Mouse (Mus musculus) embryonic facial prominence, embryonic 11.5 days (tissue): ENCODE measurements around the gene Chrna9. TPM values are rescaled to one million over a fixed set of nuclear protein-coding genes. Genes with fewer than 3 reads are reported as not detected.

Experiments used
- ATAC-seq: fragments of 200-750 bp; cut with Nextera tagmentation; replicated peaks from 2 replicates; pipeline ENCODE4 v1.8.0; 2017; ENCODE audit warnings: low read depth; ENCODE audit not compliant: insufficient number of reproducible peaks, low FRiP score, low TSS enrichment
- DNase-seq: peaks from one replicate; pipeline ENCODE4 v3.0.0-alpha.2; 2015; ENCODE audit warnings: low spot score
- H3K27ac ChIP-seq: fragments of 300-500 bp; sonication (generic); replicated peaks from 2 replicates; pipeline ENCODE4 v1.5.1; 2014; ENCODE audit warnings: mild to moderate bottlenecking, low read depth, low read length, control low read depth
- H3K27me3 ChIP-seq: fragments of 300-500 bp; sonication (generic); 2 replicates; pipeline ENCODE4 v1.6.1; 2014; ENCODE audit warnings: mild to moderate bottlenecking, low read length, moderate library complexity, mixed read lengths; ENCODE audit not compliant: control insufficient read depth, insufficient read depth
- H3K36me3 ChIP-seq: fragments of 300-500 bp; sonication (generic); replicated peaks from 2 replicates; pipeline ENCODE4 v1.6.1; 2014; ENCODE audit warnings: low read depth, mild to moderate bottlenecking, low read length, moderate library complexity, mixed read lengths; ENCODE audit not compliant: control insufficient read depth, insufficient read depth
- H3K4me1 ChIP-seq: fragments of 300-500 bp; sonication (generic); 2 replicates; pipeline ENCODE4 v1.6.1; 2014; ENCODE audit warnings: low read length, mixed read lengths; ENCODE audit not compliant: control insufficient read depth, insufficient read depth
- H3K4me2 ChIP-seq: fragments of 300-500 bp; sonication (generic); 2 replicates; pipeline ENCODE4 v1.6.1; 2014; ENCODE audit warnings: low read depth, mild to moderate bottlenecking, control low read depth, low read length, moderate library complexity
- H3K4me3 ChIP-seq: fragments of 300-500 bp; sonication (generic); 2 replicates; pipeline ENCODE4 v1.5.1; 2014; ENCODE audit warnings: low read depth, low read length, control low read depth
- H3K9ac ChIP-seq: fragments of 300-500 bp; sonication (generic); replicated peaks from 2 replicates; pipeline ENCODE4 v1.6.1; 2014; ENCODE audit warnings: mild to moderate bottlenecking, control low read depth, low read length
- H3K9me3 ChIP-seq: fragments of 300-500 bp; sonication (generic); replicated peaks from 2 replicates; pipeline ENCODE4 v1.6.1; 2016; ENCODE audit warnings: mild to moderate bottlenecking, low read length, inconsistent platforms, mixed read lengths; ENCODE audit not compliant: control insufficient read depth
- WGBS: fragments of 180-500 bp; shearing (Covaris S2); extraction: QIAGEN DNeasy Blood & Tissue Kit; methylation state at CpG from one replicate; pipeline ENCODE4 v1.1.7; 2014; 5-methylcytosine and 5-hydroxymethylcytosine counted together
- polyA plus RNA-seq: library from polyadenylated mRNA; unstranded; fragments of >200 nt; fragmentation: Nextera tagmentation; extraction: Ambion mirVana; gene quantifications from 2 replicates; pipeline ENCODE4 v1.2.1, GENCODE M21; 2014

Gene Chrna9
- polyA plus RNA-seq, 1 experiment from 2014 or later, result 0.65 TPM

DNA sequence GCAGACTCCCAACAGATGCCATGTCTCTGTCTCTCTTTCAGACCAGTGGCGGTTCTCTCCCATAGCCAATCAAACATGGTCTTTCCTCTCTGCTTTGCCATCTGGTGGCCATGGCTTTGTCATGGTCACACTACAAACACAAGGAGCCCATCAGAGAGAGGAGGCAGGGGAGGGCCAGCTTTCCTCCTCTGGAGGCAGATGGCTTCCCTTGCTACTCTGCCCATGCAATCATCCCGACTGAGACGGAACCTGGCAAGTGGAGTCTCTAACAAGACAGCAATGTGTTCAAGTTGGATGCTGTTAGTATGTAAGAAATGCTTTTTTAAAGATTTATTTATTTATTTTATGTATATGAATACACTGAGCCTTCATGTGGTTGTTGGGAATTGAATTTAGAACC is 14.8 kb upstream of the Chrna9 start:
- H3K27me3 ChIP-seq, result no peaks in the 10 kb centered on the region
- no peak overlapping the region for H3K27ac ChIP-seq
- H3K4me1 ChIP-seq, result 0 out of 2 replicates have a peak, but pooled peaks cover 3% of the 10 kb centered on the region
- no peak overlapping the region for H3K9ac ChIP-seq
- H3K36me3 ChIP-seq, result no peaks in the 10 kb centered on the region
- no peak overlapping the region for H3K4me3 ChIP-seq
- no peak overlapping the region for H3K4me2 ChIP-seq
- ATAC-seq (no peak), DNase-seq (no peak)
- WGBS, result 92% methylated on average over 3 of the region's 3 CpGs
- no peaks in the 10 kb centered on the region for H3K9me3 ChIP-seq

- H3K4me1 ChIP-seq, result 0 out of 2 replicates have a peak, but pooled peaks cover 3% of the 10 kb centered on the region
- WGBS, result 83% methylated on average over 12 of the region's 12 CpGs
- no peak for ATAC-seq
- H3K4me2 ChIP-seq, result no peak overlapping the region
- no peak for DNase-seq
- H3K27ac ChIP-seq, result no peak overlapping the region
- no peaks in the 10 kb centered on the region for H3K36me3 ChIP-seq
- H3K27me3 ChIP-seq, result no peaks in the 10 kb centered on the region
- no peak overlapping the region for H3K9ac ChIP-seq
- no peak overlapping the region for H3K4me3 ChIP-seq
- no peaks in the 10 kb centered on the region for H3K9me3 ChIP-seq
These were observed 13.9 kb upstream of the Chrna9 start for GRCm38 (mm10) chr5:65920701-65921426.

DNA sequence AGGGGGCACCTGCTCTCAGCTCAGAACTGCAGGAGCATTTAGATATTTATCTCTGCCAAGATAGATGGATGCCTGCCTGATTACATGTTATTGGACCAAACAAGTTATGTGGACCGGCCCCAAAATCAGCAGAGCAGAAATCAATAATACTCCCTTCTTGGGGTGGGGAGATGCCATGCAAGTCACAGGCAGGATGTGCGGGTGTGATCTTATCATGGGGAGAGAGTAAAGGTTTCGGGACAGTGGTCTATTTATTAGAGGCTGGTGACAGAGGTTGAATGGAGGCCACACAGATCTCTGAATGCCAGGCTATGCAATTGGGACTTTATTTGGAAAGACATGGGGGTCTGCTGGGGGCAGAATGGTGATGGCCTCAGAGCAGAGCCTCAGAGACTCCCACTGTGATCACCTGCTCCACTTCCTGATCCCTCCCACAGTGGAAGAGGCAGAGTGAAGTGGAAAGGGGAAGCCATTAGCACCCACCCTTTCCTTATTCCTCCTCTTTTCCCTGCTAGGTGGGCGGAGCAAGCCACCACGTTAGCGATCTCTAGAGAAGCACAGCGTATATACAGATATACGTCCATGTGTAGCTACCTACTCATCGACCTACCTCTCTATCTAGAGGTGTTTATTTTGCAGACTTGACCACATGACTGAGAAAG is 13.1 kb upstream of the Chrna9 start:
- DNase-seq, result no peak
- Histone ChIP-seq H3K4me1 (0 out of 2 replicates have a peak, but pooled peaks cover 3% of the 10 kb centered on the region), H3K27me3 (no peaks in the 10 kb centered on the region), H3K9ac (no peak overlapping the region), H3K4me2 (no peak overlapping the region), H3K36me3 (no peaks in the 10 kb centered on the region), H3K27ac (no peak overlapping the region), H3K9me3 (no peaks in the 10 kb centered on the region), H3K4me3 (no peak overlapping the region)
- no peak for ATAC-seq
- WGBS, result 80% methylated on average over 9 of the region's 9 CpGs

- Histone ChIP-seq H3K27ac (no peak overlapping the region), H3K9ac (no peak overlapping the region), H3K9me3 (no peaks in the 10 kb centered on the region), H3K4me3 (no peak overlapping the region), H3K4me1 (no peaks in the 10 kb centered on the region), H3K4me2 (no peak overlapping the region), H3K27me3 (no peaks in the 10 kb centered on the region), H3K36me3 (no peaks in the 10 kb centered on the region)
- no peak for DNase-seq
- WGBS, result 81% methylated on average over 6 of the region's 6 CpGs
- ATAC-seq, result no peak
These were observed 8.1 kb upstream of the Chrna9 start for GRCm38 (mm10) chr5:65926666-65927065.

DNA sequence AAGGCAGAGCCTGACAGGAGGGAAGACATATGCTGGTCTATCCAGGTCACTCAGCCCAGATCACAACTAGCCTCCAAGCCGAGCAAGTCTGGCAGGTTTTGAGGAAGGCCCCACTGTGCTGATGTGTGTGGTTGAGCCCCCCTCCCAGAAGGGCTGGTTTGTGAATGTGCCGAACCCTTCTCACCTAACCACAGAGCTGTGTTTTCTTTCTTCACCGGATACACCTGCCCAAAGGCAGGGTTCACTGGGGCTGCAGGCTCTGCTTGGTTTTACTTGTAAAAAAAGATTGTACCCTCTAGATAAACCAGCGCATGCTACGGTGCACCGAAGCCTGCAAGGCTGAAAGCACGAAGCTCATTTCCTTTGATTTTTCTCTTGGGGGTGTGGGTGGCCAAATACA is 5.6 kb upstream of the Chrna9 start:
- H3K4me2 ChIP-seq, result no peak overlapping the region
- no peak overlapping the region for H3K27ac ChIP-seq
- H3K36me3 ChIP-seq, result no peaks in the 10 kb centered on the region
- no peak overlapping the region for H3K4me3 ChIP-seq
- DNase-seq (no peak), ATAC-seq (no peak)
- H3K9me3 ChIP-seq, result no peaks in the 10 kb centered on the region
- no peak overlapping the region for H3K9ac ChIP-seq
- no peaks in the 10 kb centered on the region for H3K27me3 ChIP-seq
- WGBS, result 76% methylated on average over 7 of the region's 7 CpGs
- no peaks in the 10 kb centered on the region for H3K4me1 ChIP-seq

DNA sequence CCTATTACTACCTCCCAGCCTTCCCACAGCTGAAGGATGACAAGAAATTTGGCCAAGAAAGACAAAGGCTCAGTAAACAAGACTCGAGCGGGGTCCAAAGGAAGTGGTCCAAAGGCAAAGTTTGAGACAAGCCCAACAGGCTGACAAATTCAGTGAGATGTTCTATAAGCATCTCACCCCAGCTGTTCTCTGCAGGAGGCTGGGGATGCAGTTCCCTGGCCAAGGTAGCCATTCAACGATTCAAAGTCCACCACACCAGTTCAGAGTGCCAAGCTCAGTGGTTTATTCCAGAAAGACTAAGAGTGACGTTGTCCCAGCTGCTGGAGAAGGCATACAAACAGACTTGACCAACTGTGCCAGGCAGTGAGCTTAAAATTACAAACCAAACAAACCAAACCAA is 4.5 kb upstream of the Chrna9 start:
- no peak overlapping the region for H3K9ac ChIP-seq
- no peak overlapping the region for H3K4me3 ChIP-seq
- H3K27me3 ChIP-seq, result no peaks in the 10 kb centered on the region
- no peak overlapping the region for H3K4me2 ChIP-seq
- H3K4me1 ChIP-seq, result no peaks in the 10 kb centered on the region
- no peaks in the 10 kb centered on the region for H3K36me3 ChIP-seq
- no peak overlapping the region for H3K27ac ChIP-seq
- no peaks in the 10 kb centered on the region for H3K9me3 ChIP-seq
- WGBS, result 76% methylated on average over 4 of the region's 4 CpGs
- DNase-seq, result no peak
- ATAC-seq, result no peak

DNA sequence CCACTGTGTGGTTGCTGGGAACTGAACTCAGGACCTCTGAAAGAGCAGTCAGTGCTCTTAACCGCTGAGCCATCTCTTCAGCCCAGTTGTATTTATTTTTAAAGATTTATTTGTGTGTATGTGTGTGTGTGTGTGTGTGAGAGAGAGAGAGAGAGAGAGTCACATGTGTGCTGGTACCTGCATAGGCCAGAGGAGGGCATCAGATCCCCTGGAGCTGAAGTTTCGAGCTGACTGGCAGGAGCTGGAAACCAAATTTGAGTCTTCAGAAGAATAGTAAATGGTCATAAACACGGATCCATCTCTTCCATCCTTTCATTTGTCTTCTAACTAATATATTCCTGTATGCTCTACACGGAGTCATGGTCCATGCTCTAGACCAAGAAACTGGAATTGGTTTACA is 1.5 kb upstream of the Chrna9 start:
- Histone ChIP-seq H3K4me1 (no peaks in the 10 kb centered on the region), H3K9ac (no peak overlapping the region), H3K36me3 (no peaks in the 10 kb centered on the region), H3K27me3 (no peaks in the 10 kb centered on the region), H3K27ac (no peak overlapping the region), H3K9me3 (no peaks in the 10 kb centered on the region), H3K4me3 (no peak overlapping the region), H3K4me2 (no peak overlapping the region)
- WGBS, result 81% methylated on average over 4 of the region's 4 CpGs
- ATAC-seq, result no peak
- no peak for DNase-seq

DNA sequence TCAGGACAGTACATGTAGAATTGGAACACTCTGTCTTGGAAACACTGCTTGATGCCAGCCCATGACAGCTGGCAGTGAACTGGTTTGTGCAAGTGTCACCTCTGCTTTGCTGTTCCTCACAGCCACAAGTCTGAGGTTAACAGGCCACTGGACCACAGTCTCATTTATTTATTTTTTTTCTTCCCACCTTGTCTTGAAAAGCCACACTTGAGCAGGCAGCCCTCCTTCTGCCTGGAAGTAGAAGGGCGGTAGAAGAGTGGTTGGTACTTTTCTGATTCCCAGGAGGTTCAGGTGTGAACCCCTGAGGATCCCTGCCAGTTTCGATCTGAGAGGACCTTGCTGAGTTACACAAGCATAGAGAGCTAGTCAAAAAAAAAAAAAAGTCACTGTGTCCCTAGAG is 957 bp upstream of the Chrna9 start:
- Histone ChIP-seq H3K27ac (no peak overlapping the region), H3K4me1 (no peaks in the 10 kb centered on the region), H3K4me2 (no peak overlapping the region), H3K4me3 (no peak overlapping the region), H3K9ac (no peak overlapping the region), H3K36me3 (no peaks in the 10 kb centered on the region), H3K9me3 (no peaks in the 10 kb centered on the region), H3K27me3 (no peaks in the 10 kb centered on the region)
- DNase-seq (no peak), ATAC-seq (no peak)
- 89% methylated on average over 2 of the region's 2 CpGs for WGBS
